Mouse (Mus musculus): Measurements from ENCODE around the gene Slc35a3. TPM values are rescaled to one million over a fixed set of nuclear protein-coding genes. Genes with fewer than 3 reads are reported as not detected.

Slc35a3 gene
- total RNA-seq, 4 experiments from 2014 or later = 10.0 to 14.0 (median 11.7) TPM

DNA sequence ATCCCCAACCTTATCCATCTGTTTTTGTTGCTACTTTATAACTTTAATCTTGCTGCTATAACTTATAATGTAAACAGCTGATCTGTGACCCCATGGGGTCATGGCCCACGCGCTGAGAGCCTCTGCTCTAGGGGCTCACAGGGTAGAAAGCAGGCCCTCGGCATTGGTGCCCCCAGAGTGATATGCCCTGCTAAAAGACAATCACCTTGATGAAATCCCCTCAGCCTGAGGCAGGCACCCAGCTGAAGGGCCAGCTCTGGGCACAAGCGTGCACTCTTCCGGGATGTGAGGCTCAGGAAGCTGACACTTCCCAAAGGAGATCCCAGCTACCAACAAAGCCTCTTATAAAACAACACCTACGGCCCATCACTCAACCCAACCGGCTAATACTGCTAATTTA is 74.1 kb downstream of the Slc35a3 start:
- no peak for DNase-seq (ENCODE audit: low spot score)

DNA sequence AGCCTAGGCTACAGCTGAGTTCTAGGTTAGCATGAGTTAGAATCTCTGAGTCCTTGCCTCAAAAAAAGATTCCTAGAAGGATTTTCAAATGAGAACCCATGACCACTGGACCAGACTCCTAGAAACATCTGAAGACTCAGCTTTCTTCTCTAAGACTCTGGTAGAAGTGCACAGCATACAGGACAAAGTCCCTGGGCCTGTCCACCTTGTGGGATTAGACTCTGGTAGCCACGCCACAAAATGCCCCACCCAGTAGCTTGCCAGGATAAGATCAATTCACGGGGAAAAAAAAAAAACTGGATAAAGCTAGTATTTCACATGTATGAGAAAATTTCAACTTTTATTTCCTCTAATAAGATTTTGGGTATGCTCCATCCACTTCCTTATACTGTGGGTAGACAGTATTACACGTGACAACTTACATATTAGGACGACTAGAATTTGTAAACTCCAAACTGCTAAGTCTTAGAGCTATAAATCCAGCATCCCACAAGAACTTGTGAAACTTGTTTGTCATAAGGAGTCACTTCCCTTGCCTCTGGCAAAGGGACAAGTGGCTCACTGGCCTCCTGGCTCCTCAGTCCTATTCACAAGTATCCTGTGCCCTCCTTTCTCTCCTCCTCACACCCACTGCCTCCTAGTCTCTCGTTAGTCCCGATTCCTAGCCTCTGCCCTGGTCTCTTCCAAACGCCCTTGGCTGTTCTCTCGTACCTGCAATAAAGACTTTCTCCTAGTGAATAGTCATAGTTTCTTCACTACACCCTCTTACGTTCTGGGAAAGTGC is 74.7 kb downstream of the Slc35a3 start:
- no peak for DNase-seq (ENCODE audit: low spot score)

DNA sequence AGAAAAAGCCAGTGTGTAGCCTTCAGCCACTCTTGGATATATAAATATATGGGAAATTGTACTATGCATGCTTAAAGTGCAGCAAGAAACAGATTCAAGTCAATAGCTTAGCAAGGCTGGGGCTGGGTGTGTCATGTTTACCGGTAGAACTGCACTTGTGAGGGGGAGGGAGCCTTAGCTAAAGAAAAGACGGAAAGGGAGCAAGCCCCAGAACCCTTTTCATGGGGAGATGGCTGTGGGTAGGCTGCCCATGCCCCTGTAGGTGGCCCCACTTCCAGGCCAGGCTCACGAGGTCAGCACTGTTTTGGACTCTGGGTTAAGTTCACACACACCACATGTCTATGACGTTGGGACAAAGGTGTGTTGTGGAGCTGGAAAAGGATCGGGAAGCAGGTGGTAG is 76.8 kb downstream of the Slc35a3 start:
- no peak for DNase-seq (ENCODE audit: low spot score)

DNA sequence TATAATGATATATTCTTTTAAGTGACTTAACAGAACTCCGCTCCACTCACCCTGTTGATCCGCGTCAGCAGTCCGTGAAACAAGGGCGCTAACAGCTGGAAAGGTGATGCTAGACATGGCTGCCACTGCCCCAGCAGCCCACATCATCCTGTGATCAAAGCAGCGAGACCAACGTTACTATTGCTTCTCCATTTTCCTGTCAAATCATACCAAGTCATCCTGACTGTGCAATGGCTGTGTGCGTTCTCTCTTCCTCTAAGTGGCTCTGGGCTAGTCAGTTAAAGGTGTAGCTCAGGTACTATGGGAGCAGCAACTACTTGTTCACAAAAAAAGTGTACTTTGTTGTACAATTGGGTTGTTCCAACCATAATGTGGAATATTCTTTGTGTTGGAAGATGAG is 77.8 kb downstream of the Slc35a3 start:
- DNase-seq (ENCODE audit: low spot score) = no peak

DNA sequence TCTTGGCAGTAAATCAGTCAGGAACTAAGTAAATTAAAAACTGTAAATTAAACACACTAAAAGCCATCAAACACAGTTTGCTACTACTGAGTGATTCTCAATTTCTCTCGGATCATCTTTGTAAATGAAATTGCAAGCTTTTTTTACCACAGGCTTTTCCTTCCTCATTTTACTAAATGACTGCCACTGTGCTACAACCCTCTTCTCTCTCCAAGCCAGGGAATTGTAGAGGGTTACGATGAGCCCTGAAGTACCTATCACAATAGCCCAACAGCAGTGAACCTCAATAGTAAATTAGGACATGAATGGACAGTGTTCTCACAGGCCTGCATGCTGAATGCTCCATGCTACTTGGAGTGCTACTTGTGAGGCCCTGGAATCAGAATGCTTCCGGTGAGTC is 78.5 kb downstream of the Slc35a3 start:
- DNase-seq (ENCODE audit: low spot score) = no peak

DNA sequence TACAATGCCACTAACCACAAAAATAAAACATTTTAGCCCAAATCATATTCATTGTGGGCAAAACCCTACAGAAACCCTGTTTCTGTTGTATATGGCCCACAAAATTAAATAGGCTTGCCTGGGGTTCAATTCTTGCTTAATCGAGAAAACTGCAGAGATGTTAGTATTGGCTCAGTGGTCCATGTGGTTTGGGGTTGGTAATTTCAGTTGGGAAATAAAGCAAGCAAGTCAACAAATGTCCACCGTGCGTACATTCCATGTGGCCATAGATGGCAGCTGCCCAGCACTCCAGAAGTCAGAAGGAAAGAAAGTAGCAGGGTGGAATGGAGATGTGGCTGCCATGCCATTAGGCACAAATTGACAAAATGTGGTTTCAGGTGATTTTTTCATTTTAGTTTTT is 79.7 kb downstream of the Slc35a3 start:
- no peak for DNase-seq (ENCODE audit: low spot score)

DNA sequence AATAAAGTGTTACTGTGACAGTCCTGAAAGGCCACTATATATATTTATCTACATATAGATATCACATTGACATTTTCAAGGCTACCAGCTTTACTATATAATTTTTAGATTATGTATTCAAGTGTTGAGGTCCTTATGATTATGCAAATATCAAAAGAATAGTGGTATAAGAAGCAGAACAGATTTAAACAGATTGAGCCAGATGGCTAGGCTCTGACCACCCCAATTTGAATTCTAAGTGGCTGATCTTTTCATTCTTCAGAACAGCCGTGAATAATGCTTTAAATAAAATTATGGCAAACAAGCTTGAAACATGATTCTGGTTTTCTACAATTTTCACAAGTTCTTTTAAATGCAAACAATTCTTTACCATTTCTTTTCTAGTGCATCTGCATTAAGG is 81.2 kb downstream of the Slc35a3 start:
- DNase-seq (ENCODE audit: low spot score) = no peak

DNA sequence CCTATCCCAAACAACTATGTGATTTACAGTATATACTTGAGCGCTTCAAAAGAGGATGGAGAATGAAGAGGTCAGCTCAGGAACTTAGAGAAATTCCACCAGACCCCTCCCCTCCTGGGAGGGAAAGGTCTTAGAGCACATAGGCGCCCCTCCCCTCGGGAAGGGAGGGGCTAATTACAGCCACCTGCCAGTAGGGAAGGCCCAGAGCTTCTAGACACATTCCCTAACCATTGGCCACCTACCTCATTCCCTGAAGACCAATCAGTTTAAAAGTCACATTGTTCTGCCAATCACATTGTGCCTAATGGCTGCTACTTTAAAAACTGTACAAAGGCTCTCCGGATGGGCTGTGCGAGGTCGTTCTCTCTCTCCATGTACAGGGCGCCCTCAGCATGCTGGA is 90.0 kb downstream of the Slc35a3 start:
- DNase-seq (ENCODE audit: low spot score) = no peak

DNA sequence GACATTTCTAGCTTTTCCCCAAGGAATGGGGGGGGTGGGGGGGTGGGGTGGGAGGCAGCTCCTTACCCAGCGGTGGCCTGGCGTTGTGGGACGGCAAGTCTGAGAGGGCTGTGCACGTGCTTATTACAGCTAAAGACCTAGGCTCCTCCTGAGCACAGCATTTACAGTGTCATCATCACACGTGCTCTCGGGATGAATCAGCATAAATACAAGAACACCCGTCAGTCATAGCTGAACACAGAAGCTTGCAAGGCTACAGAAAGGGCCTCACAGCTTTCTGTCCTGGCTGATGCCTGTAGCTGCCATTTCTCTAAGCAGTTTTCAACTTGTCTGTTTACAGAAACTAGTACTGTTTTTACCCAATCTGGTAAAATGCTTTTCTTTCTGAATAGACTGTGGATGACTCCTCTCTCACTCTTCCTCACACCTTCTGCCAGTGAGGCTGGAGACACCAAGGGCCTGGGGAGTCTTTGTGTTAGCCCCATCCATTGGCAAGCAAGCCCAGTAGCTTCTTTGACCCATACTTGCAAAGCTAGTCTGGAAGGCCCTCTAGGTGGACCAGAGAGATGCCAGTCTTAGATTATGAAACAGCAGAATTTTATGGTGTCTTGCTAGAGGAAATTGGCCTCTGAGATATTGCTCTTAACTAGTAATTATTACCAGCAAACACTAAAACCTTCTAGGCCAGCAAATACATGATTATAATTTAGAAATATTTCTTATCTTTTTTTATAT is 91.8 kb downstream of the Slc35a3 start:
- DNase-seq (ENCODE audit: low spot score) = no peak

Other genes starting within 250 kb of the Slc35a3 start
- 10 to 100 TPM; 21.4 to 25.1 (median 22.3) TPM for gene Rtca, start 204.6 kb downstream of the Slc35a3 start, total RNA-seq (2022)
- 10 to 100 TPM; 58.0 to 77.4 (median 72.3) TPM for gene Dbt, start 199.8 kb downstream of the Slc35a3 start, total RNA-seq (2022)
- gene Lrrc39, start 149.9 kb downstream of the Slc35a3 start, total RNA-seq (2022) = 10 to 100 TPM; 72.9 to 87.5 (median 77.9) TPM
- 1 to 10 TPM; 1.7 to 2.3 (median 1.9) TPM for gene Sass6, start 117.8 kb downstream of the Slc35a3 start, total RNA-seq (2022)
- gene Trmt13, start 98.2 kb downstream of the Slc35a3 start, total RNA-seq (2022) = 1 to 10 TPM; 4.6 to 5.9 (median 5.1) TPM
- gene Mfsd14a, start 50.2 kb downstream of the Slc35a3 start, total RNA-seq (2022) = 10 to 100 TPM; 13.5 to 16.7 (median 15.5) TPM
- gene Gm43191, start 31.6 kb downstream of the Slc35a3 start, total RNA-seq (2022) = 1 to 10 TPM in 1 of 4 experiments, not detected in 3; 1.0 TPM
- gene Agl, start 95.3 kb upstream of the Slc35a3 start, total RNA-seq (2022) = 100 to 1,000 TPM; 187 to 207 (median 200) TPM
- gene Frrs1, start 146.6 kb upstream of the Slc35a3 start, total RNA-seq (2022) = 1 to 10 TPM; 2.3 to 4.7 (median 3.9) TPM

All from heart, adult 8-10 months (tissue).